Mouse (Mus musculus) bone marrow, adult 2 months (tissue): ENCODE data around the gene Fstl4.

Experiments used
- CTCF ChIP-seq: fragments of 200-500 bp; IDR thresholded peaks from 2 replicates; pipeline ENCODE4 v1.5.1; 2011; ENCODE audit warnings: low read length, control low read depth; ENCODE audit not compliant: control insufficient read depth, insufficient read depth
- POLR2A ChIP-seq: fragments of 200-500 bp; IDR thresholded peaks from 2 replicates; pipeline ENCODE4 v1.6.1; 2011; ENCODE audit warnings: low read depth, mild to moderate bottlenecking, control low read depth, low read length, borderline replicate concordance; ENCODE audit not compliant: control insufficient read depth

GRCm38 (mm10) chr11:53202459-53203250 is 438.2 kb downstream of the Fstl4 start:
- TF ChIP-seq POLR2A (no peak), CTCF (no peak)
